Mouse (Mus musculus): ENCODE results near the gene Aadacl4.
"Not testable (repeated sequence)": the region's sequence is repeated elsewhere in the genome, so short reads cannot be mapped to it uniquely, and the experiment has no call there.

Aadacl4 gene

DNA sequence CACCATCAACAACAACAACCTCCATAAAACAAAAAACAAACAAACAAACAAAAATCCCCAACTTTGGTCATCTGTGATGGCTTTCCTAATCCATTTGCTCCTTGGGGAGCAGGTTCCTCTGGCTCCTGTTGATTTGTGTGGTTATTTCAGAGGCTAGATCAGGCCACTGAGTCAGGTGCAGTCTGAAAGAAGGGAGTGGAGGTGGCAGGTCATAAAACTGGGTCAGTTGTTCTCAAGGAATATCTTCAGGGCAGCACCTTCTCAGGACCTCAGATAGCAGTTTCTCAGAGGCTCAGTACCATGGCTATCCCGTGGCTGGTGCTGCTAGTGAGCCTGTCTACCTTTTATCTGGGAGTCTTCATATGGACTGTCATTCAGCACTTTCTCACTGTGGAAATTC is at the start of gene Aadacl4:
Gene Aadacl4, plus strand, starts transcription at position 301 of the 400 bp plus-strand sequence.
- no peak for DNase-seq (ENCODE audit: extremely low read depth, low read depth)

DNA sequence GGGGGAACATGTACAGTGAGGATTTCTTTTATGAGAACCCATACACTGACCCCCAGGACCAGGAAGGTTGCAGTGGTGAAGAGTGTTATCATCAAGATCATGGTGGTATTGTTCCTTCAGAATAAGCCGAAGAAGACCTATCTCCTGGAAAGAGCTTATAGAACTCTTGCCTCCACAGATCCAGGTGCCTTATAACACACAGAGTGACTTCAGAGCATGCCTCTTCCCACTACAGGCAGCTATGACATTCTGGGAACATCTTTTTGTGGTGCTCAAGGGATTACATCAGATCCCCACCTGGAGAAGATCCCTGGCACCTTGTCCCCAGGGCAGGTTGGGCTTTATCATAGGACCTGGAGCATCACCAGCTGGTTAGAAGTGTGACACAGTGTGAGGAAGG is 48.5 kb upstream of the Aadacl4 start, which contains the start of gene Gm13124:
Gene Gm13124, minus strand, starts transcription at position 101 of the 400 bp plus-strand sequence.
- DNase-seq (ENCODE audit: extremely low read depth, low read depth) = no peak

DNA sequence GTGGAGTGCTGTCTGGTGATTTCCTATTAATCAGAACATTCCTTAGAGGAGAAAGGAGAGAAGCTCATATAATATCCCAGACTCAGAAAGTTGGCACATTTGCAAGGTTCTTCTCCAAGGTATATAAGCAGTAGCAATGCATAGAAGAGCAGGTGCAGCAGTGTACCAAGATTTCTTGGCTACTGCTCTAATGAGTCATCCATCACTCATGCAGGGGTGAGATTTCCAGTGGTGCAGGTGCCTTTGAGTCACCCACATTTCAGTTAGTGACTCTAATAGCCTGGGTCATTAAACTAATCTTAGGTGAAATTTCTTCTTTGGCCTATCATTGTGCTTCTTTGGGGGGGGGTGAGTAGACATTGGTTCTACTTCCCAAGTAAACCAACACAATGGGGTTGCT is 45.8 kb upstream of the Aadacl4 start:
- no peak for DNase-seq (ENCODE audit: extremely low read depth, low read depth)

DNA sequence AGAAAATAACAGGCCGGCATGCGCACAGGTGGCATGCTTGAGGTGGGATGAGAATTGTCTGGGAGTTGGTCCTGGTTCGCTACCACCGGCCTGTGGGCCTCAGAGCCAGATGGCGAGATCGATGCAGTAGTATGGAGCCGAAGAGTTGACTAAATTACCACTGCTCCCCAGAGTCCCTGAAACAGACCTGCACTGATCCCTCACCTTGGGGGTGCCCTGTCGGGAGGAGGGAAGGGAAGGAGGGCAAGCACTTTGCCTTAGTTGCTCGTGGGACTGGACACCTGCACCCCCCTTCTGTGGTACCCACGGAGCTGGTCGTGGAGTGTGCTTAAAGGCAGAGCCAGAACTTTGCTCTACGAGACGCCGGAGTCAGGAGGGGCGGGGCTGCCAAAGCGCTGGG is 27.3 kb upstream of the Aadacl4 start:
- not testable (repeated sequence) for DNase-seq (ENCODE audit: extremely low read depth, low read depth)

DNA sequence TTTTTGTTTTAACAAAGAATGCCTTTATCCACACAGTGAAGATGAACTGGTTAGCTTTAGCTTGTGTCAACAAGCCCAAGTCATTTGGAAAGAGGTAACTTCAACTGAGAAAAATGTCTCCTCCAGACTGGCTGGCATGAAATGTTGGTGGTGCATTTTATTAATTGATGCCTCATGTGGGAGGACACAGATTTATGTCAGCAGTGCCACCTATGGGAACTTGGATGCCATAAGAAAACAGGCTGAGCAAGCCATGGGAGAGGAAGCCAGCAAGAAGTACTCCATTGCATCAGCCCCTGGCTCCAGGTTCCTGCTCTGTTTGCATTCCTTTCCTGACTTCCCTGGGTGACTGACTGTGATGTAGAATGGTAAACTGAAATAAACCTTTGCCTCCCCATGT is 20.7 kb upstream of the Aadacl4 start:
- DNase-seq (ENCODE audit: extremely low read depth, low read depth) = no peak

DNA sequence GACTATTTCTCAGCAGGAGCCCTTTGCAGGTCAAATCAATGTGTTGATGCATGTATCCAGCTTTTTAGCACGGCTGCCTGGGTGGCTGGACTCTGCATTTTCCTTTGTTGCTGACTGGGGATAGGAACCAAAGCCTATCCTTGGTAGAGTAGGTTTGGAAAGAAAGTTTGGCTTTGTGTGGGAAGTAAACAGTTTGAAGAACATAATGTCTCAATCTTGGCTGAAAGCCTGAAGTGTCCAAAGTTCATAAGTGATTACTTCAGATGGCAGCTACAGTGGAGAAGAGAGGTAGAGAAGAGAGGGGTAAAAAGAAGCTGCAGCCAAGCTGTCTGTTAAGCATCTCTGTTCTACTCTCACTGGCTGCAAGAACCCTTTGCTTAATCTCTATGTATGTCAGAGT is 1.1 kb downstream of the Aadacl4 start:
- DNase-seq (ENCODE audit: extremely low read depth, low read depth) = no peak

DNA sequence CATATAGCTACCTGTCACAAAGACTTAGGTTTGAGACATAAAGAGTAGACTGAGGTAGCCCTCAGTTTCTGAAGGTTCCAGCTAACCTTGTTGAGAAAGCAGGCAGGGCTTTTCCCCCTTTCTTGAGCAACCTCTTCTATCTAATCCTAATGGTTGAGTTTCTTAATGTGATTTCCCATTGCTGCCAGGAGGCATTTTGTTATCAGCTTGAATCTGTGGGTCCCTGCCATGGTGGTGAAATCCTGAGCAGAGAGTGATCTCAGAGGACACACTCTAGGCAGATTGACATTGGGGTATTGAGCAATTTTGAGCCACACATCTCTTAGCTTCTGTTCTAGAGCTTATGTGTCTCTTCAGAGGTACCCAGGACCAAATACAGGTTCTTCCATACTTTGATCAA is 24.8 kb downstream of the Aadacl4 start:
- no peak for DNase-seq (ENCODE audit: extremely low read depth, low read depth)

Measured in MEL-GATA-1-ER (cell line).